Comparison of ENCODE assay signal across 20 mouse cellular contexts in the genomic region with DNA sequence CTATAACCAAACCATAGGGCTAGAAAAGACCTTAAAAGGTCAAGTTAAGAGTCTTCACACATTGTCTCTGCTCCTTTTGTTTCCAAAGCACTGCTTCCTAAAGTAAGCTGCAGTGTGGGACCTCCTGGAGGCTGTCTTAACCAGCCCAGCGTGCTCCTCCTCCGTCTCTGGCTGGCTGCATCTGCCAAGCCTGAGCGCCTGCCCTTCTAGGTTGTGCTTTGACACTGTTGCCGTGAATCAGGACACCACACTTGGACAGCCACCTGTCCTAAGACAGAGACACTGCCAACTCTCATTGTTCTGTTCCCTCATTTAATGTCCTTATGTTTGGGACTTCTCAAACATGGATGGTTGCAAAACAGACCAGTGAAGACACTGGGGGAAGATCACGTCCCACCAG. TPM values are rescaled to one million over a fixed set of nuclear protein-coding genes. Genes with fewer than 3 reads are reported as not detected.
DNase-seq lines count a peak whose midpoint lies in the region; ATAC-seq lines count a peak whose summit lies in the region.
"Had no signal": no experiment of that assay in that cellular context is flagged by ENCODE, and none has a peak within 500 bp of the region (broad histone marks: within the 10 kb centered on the region; RNA-seq: fewer than 3 reads in every experiment).

No protein-coding gene starts in this region.

- H3K4me3 ChIP-seq in hindbrain, embryonic 15.5 days = no peak overlapping the region
- H3K4me3 ChIP-seq in hindbrain, embryonic 11.5 days (ENCODE audit: low read depth, low read length) = no peak overlapping the region
- H3K4me3 ChIP-seq: embryonic facial prominence, embryonic 13.5 days; heart, embryonic 12.5 days; limb, embryonic 13.5 days; liver, embryonic 13.5 days had no signal

- no peaks in the 10 kb centered on the region for H3K27me3 ChIP-seq in hindbrain, embryonic 15.5 days
- H3K27me3 ChIP-seq in hindbrain, embryonic 11.5 days (ENCODE audit: control insufficient read depth, insufficient read depth, low read length) = no peaks in the 10 kb centered on the region
- H3K27me3 ChIP-seq: CH12.LX; embryonic facial prominence, embryonic 13.5 days; heart, embryonic 12.5 days; limb, embryonic 13.5 days; liver, embryonic 13.5 days had no signal

- peak; percentile 11; the same call in 1 of the 2 replicates for ATAC-seq in hindbrain, embryonic 15.5 days (ENCODE audit: low FRiP score, low read depth)
- no peak for ATAC-seq in hindbrain, embryonic 11.5 days (ENCODE audit: low FRiP score)
- ATAC-seq in activated CD4-positive, CD25-positive, alpha-beta regulatory T cell, adult 4 months = no peak
- ATAC-seq: forebrain, embryonic 14.5 days; inflammation-experienced regulatory T-cells, adult 6 months had no signal

- H3K9ac ChIP-seq in hindbrain, embryonic 15.5 days = no peak overlapping the region
- H3K9ac ChIP-seq in hindbrain, embryonic 11.5 days (ENCODE audit: low read depth, low read length) = no peak overlapping the region
- H3K9ac ChIP-seq: embryonic facial prominence, embryonic 13.5 days; heart, embryonic 12.5 days; limb, embryonic 13.5 days; liver, embryonic 13.5 days; lung, embryonic 14.5 days had no signal

- no peak overlapping the region for H3K27ac ChIP-seq in hindbrain, embryonic 15.5 days (replicated peaks)
- H3K27ac ChIP-seq in hindbrain, embryonic 11.5 days (ENCODE audit: low read depth, low read length) = no peak overlapping the region
- H3K27ac ChIP-seq: embryonic facial prominence, embryonic 13.5 days; limb, embryonic 13.5 days; liver, embryonic 13.5 days had no signal

- peak; percentile 4 for DNase-seq in cerebellum, adult 9-10 months
- no peak for DNase-seq in cerebellum, postnatal 14 days
- no peak for DNase-seq in hindbrain, embryonic 11.5 days (ENCODE audit: low spot score)
- peak; percentile 18 for DNase-seq in R1 (ENCODE audit: low read depth, low spot score)
- DNase-seq in cerebellum, postnatal 36 days = peak; percentile 4 to 6
- no peak for DNase-seq in layer of hippocampus, adult 11-12 months (ENCODE audit: low spot score)
- DNase-seq: heart, postnatal 36 days; liver, embryonic 13.5 days; lung, embryonic 14.5 days; lung, postnatal 36 days; right cerebral cortex, adult 18-20 months; thymus, postnatal 14 days had no signal

- 42% methylated on average over 5 of the region's 5 CpGs for WGBS in hindbrain, embryonic 15.5 days
- 43% methylated on average over 5 of the region's 5 CpGs for WGBS in hindbrain, embryonic 11.5 days

- H3K9me3 ChIP-seq in hindbrain, embryonic 15.5 days = 0 out of 2 replicates have a peak, but pooled peaks cover 4% of the 10 kb centered on the region
- 0 out of 2 replicates have a peak, but pooled peaks cover 2% of the 10 kb centered on the region for H3K9me3 ChIP-seq in hindbrain, embryonic 11.5 days (ENCODE audit: control insufficient read depth, low read length)
- H3K9me3 ChIP-seq: liver, embryonic 13.5 days had no signal

- H3K4me2 ChIP-seq in hindbrain, embryonic 15.5 days = no peak overlapping the region
- H3K4me2 ChIP-seq in hindbrain, embryonic 11.5 days (replicated peaks; ENCODE audit: low read depth, low read length) = no peak overlapping the region
- H3K4me2 ChIP-seq: embryonic facial prominence, embryonic 13.5 days; heart, embryonic 12.5 days; limb, embryonic 13.5 days; liver, embryonic 13.5 days; lung, embryonic 14.5 days had no signal

- H3K36me3 ChIP-seq in hindbrain, embryonic 15.5 days = peaks cover 23% of the 10 kb centered on the region
- H3K36me3 ChIP-seq in hindbrain, embryonic 11.5 days (ENCODE audit: control insufficient read depth, insufficient read depth, low read length) = no peaks in the 10 kb centered on the region

- H3K4me1 ChIP-seq in hindbrain, embryonic 15.5 days (replicated peaks) = no peaks in the 10 kb centered on the region
- no peaks in the 10 kb centered on the region for H3K4me1 ChIP-seq in hindbrain, embryonic 11.5 days (replicated peaks; ENCODE audit: control insufficient read depth, insufficient read depth, low read length)
- H3K4me1 ChIP-seq: embryonic facial prominence, embryonic 13.5 days; limb, embryonic 13.5 days had no signal

RNA-seq across cellular contexts. Expression of a gene that starts 51.6 kb away (rescaled TPM):
- polyA plus RNA-seq in hindbrain, embryonic 15.5 days (2015; fragmentation: Nextera tagmentation; extraction: Ambion mirVana) = 310 and 325 TPM in 2 replicates
- polyA plus RNA-seq in hindbrain, embryonic 11.5 days (2014; fragmentation: Nextera tagmentation; extraction: Ambion mirVana) = 28.7 and 37.3 TPM in 2 replicates
- polyA plus RNA-seq in activated CD4-positive, CD25-positive, alpha-beta regulatory T cell, adult 4 months (2017; shearing (Covaris generic)) = 1 to 10 TPM; 1.7 to 2.2 TPM

Comparison
In these comparisons a context has a peak if more than half of its experiments do, and no peak if none do; other contexts are left out.
1. DNase-seq: peak in cerebellum, adult 9-10 months (single experiment), R1 (single experiment) and cerebellum, postnatal 36 days (2 of 2); none in cerebellum, postnatal 14 days (0 of 2), hindbrain, embryonic 11.5 days (single experiment) and layer of hippocampus, adult 11-12 months (single experiment).